Mouse (Mus musculus) lung, postnatal 0 days (tissue): ENCODE results near the gene Shc3. TPM values are rescaled to one million over a fixed set of nuclear protein-coding genes. Genes with fewer than 3 reads are reported as not detected.

ENCODE experiments used
- ATAC-seq: fragments of 200-750 bp; cut with Nextera tagmentation; 2 replicates; pipeline ENCODE4 v1.8.0; 2017; ENCODE audit warnings: moderate library complexity
- DNase-seq: peaks from one replicate; pipeline ENCODE4 v3.0.0-alpha.2; 2016; ENCODE audit warnings: low spot score
- H3K27ac ChIP-seq: fragments of 300-500 bp; sonication (generic); 2 replicates; pipeline ENCODE4 v1.5.1; 2014; ENCODE audit warnings: antibody characterized with exemption, mild to moderate bottlenecking, low read length, mixed read lengths
- H3K27me3 ChIP-seq: fragments of 300-500 bp; sonication (generic); replicated peaks from 2 replicates; pipeline ENCODE4 v1.6.1; 2014; ENCODE audit warnings: low read length, mixed read lengths; ENCODE audit not compliant: insufficient read depth
- H3K36me3 ChIP-seq: fragments of 300-500 bp; sonication (generic); 2 replicates; pipeline ENCODE4 v1.6.1; 2014; ENCODE audit warnings: low read length, mixed read lengths; ENCODE audit not compliant: insufficient read depth
- H3K4me1 ChIP-seq: fragments of 300-500 bp; sonication (generic); 2 replicates; pipeline ENCODE4 v1.6.1; 2014; ENCODE audit warnings: antibody characterized with exemption, low read depth, low read length, mixed read lengths; ENCODE audit not compliant: insufficient read depth
- H3K4me2 ChIP-seq: fragments of 300-500 bp; sonication (generic); replicated peaks from 2 replicates; pipeline ENCODE4 v1.6.1; 2014; ENCODE audit warnings: low read depth, mild to moderate bottlenecking, low read length, moderate library complexity, mixed read lengths
- H3K4me3 ChIP-seq: fragments of 300-500 bp; sonication (generic); 2 replicates; pipeline ENCODE4 v1.5.1; 2014; ENCODE audit warnings: low read depth, low read length
- H3K9ac ChIP-seq: fragments of 300-500 bp; sonication (generic); replicated peaks from 2 replicates; pipeline ENCODE4 v1.6.1; 2014; ENCODE audit warnings: low read depth, mild to moderate bottlenecking
- H3K9me3 ChIP-seq: fragments of 300-500 bp; sonication (generic); 2 replicates; pipeline ENCODE4 v1.6.1; 2016; ENCODE audit warnings: low read length, mixed read lengths
- CTCF ChIP-seq: IDR thresholded peaks from 2 replicates; pipeline ENCODE4 v1.5.1; 2016; ENCODE audit warnings: antibody characterized with exemption, mild to moderate bottlenecking
- EP300 ChIP-seq: IDR thresholded peaks from 2 replicates; pipeline ENCODE4 v1.6.1; 2016; ENCODE audit warnings: antibody characterized with exemption, mild to moderate bottlenecking, control low read depth
- WGBS: fragments of 180-500 bp; shearing (Covaris S2); extraction: QIAGEN DNeasy Blood & Tissue Kit; methylation state at CpG from one replicate; pipeline ENCODE4 v1.1.7; 2014; 5-methylcytosine and 5-hydroxymethylcytosine counted together
- polyA plus RNA-seq: library from polyadenylated mRNA; unstranded; fragments of >200 nt; fragmentation: Nextera tagmentation; extraction: Ambion mirVana; gene quantifications from 2 replicates; pipeline ENCODE4 v1.2.1, GENCODE M21; 2015

Shc3 gene
- polyA plus RNA-seq, 1 experiment from 2014 or later, result 0.12 TPM

DNA sequence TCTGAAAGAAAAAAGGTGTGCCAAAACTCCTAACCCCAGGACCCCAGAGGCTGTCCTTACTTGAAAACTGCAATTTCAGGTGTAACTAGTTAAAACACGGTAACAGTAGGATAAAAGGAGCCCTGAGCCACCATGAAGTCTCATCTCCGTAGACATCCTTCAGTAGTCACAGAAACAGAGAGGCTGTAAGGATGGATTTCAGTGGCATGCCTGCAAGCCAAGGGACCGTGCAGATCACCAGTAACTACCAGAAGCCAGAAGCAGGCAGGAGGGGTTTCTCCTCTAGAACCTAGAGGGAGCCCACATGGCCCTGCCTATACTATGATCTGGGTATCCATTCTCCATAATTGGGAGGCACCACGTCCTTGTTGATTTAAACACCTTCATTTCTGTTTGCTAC lies 104.9 kb downstream of the Shc3 start:
- no peak overlapping the region for H3K4me2 ChIP-seq
- no peaks in the 10 kb centered on the region for H3K27me3 ChIP-seq
- no peaks in the 10 kb centered on the region; the same call in 1 of the 2 replicates for H3K4me1 ChIP-seq
- TF ChIP-seq EP300 (no peak), CTCF (no peak)
- no peak overlapping the region for H3K27ac ChIP-seq
- ATAC-seq (no peak), DNase-seq (no peak)
- no peak overlapping the region for H3K9ac ChIP-seq
- no peaks in the 10 kb centered on the region for H3K9me3 ChIP-seq
- no peaks in the 10 kb centered on the region for H3K36me3 ChIP-seq
- 75% methylated on average over 4 of the region's 4 CpGs for WGBS
- no peak overlapping the region for H3K4me3 ChIP-seq

DNA sequence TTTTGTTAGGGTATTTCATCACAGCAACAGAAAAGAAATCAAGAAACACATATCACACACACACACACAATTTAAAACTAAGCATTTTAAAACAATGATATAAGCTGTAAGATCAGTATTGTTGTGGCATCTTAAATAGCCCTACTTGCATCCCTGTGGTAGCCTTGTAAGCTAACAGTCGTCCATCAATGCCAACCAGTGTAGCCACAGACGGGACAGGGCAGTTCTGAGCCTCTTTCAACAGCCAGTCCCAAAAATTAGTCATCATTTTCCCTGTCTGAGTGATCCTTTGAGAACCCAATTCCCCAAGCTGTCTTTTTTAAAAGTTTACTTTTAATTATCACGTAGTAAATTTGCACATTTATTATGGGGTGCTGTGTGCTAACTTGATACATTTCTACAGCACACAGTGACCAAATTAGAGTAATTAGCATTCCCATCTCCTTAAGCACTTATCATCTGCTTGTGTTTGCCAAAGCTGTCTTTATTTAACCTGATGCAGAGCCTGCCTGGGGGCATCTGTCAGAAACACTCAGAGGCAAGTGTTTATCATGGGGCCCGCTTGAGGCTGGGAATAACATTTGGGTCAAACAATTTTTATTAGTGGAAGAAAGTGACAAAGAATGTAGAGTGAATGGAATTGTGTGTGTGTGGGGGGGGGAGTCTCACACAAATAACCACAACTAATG lies 112.9 kb downstream of the Shc3 start:
- H3K4me1 ChIP-seq, result no peaks in the 10 kb centered on the region
- no peak overlapping the region for H3K9ac ChIP-seq
- no peaks in the 10 kb centered on the region for H3K36me3 ChIP-seq
- ATAC-seq (no peak), DNase-seq (no peak)
- no peak overlapping the region for H3K4me3 ChIP-seq
- TF ChIP-seq CTCF (no peak), EP300 (no peak)
- no peaks in the 10 kb centered on the region for H3K9me3 ChIP-seq
- WGBS, result 20% methylated on average over 4 of the region's 4 CpGs
- H3K4me2 ChIP-seq, result no peak overlapping the region
- no peaks in the 10 kb centered on the region for H3K27me3 ChIP-seq
- no peak overlapping the region for H3K27ac ChIP-seq

DNA sequence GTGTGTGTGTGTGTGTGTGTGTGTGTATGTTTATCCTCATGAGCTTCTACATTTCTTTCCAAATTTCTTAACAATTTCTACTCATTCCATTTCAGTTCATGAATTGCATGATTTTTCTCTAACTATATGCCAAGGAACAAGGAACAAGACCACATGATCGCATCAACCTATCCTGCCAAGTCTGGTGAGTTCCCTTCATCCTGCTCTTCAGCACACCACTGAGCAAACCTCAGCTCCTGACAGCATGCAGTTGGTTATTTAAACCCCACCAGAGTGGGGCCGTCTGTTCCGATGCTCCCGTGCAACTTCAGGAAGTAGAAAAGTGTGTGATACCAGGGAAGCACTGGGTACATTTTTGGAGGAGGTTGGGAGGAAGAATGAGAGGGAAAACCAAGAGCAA lies 122.7 kb downstream of the Shc3 start:
- TF ChIP-seq EP300, result no peak
- no peak for TF ChIP-seq CTCF
- no peak overlapping the region for H3K4me2 ChIP-seq
- no peaks in the 10 kb centered on the region for H3K4me1 ChIP-seq
- H3K27me3 ChIP-seq, result no peaks in the 10 kb centered on the region
- WGBS, result 50% methylated on average over 4 of the region's 4 CpGs
- no peak overlapping the region for H3K4me3 ChIP-seq
- DNase-seq, result no peak
- no peak overlapping the region for H3K9ac ChIP-seq
- ATAC-seq, result no peak
- H3K27ac ChIP-seq, result no peak overlapping the region
- no peaks in the 10 kb centered on the region for H3K9me3 ChIP-seq
- no peaks in the 10 kb centered on the region for H3K36me3 ChIP-seq

DNA sequence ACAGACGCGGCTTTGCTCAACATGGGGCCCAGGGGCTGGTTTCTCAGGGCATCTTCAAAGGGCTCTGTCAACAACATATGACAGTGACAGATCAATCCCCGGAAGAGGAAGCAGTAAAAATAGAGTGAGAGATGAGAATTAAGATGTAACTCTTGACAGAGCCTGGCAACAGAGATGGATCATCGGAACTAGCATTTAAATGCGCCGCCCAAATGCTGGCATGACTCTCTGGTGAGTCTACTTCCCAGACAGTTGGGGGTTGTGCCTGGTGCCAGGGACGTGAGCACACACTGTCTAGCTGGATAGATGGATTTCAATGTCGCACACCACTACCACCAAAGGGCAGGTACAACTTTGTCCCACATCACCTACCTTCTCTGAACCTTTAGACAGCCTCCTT lies 126.3 kb downstream of the Shc3 start:
- H3K36me3 ChIP-seq, result no peaks in the 10 kb centered on the region
- H3K27ac ChIP-seq, result no peak overlapping the region
- H3K4me2 ChIP-seq, result no peak overlapping the region
- no peak overlapping the region for H3K4me3 ChIP-seq
- ATAC-seq, result no peak
- no peaks in the 10 kb centered on the region for H3K9me3 ChIP-seq
- 58% methylated on average over 8 of the region's 8 CpGs for WGBS
- DNase-seq, result no peak
- no peak overlapping the region for H3K9ac ChIP-seq
- H3K27me3 ChIP-seq, result no peaks in the 10 kb centered on the region
- no peaks in the 10 kb centered on the region for H3K4me1 ChIP-seq
- no peak for TF ChIP-seq CTCF
- no peak for TF ChIP-seq EP300

DNA sequence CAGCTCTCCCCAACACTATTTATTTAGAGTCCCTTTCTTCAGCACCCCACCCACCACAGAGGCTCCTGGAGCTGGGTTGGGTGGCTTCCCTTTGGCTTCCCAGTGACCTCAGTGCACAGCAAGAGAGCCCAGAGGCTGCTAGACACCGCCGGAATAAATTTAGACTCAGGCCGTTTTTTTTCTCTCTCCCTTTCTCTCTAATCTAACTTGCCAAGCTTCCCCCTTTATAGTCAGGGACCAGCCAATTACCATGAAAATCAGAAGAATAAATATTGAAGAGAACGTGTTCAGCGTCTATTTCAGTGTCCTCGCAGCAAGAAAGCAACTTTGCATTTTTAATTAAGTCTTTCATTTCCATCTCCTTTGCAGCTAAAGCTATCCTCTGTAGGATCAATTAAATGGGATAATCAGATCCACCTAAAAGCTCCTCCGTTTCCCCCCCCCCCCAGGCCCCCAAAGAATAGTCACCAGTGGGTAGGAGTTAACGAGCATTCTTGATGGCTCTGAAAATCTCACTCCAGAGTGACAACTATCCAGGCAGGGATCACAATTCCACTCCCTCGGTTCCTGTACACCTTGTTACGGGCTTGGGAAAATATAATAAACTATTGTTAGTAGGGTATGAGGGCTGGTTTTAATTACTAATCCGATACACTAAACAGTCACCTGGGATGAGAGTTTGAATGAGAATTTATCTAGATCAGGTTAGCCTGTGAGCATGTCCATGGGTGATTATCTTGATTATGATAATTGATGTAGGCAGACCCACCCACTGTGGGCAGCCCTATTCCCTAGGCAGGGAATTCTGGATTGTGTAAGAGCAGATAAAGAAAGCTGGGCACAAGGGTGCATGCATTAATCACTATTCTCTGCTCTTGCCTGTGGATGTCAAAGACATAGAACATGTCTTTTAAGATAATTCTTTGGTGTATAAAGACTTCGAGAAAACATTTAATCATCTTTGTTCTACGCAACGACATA lies 131.8 kb downstream of the Shc3 start:
- no peak overlapping the region for H3K4me3 ChIP-seq
- ATAC-seq (no peak), DNase-seq (no peak)
- TF ChIP-seq EP300, result no peak
- TF ChIP-seq CTCF, result no peak
- no peaks in the 10 kb centered on the region for H3K36me3 ChIP-seq
- 81% methylated on average over 14 of the region's 14 CpGs for WGBS
- no peaks in the 10 kb centered on the region for H3K4me1 ChIP-seq
- no peak overlapping the region for H3K27ac ChIP-seq
- no peak overlapping the region for H3K9ac ChIP-seq
- H3K4me2 ChIP-seq, result no peak overlapping the region
- H3K9me3 ChIP-seq, result no peaks in the 10 kb centered on the region
- no peaks in the 10 kb centered on the region for H3K27me3 ChIP-seq

DNA sequence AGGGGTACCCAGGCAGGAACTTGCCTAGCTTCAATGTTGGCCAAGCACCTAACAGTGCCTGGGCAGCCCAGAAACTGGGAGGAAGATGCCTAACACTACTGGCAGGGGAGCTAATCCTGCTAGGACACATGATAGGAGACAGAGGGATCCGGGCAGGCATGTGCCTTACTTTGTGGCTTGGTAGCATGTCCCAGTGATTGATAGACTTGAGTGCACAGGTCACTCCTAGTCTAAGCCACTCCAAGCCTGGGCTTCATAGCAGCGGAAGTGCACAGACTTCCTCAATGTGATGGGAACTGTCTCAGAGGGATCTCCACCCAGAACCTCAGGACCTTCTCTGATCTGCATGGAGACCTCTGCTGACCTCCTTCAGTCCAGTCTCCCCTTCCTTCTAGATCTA lies 134.1 kb downstream of the Shc3 start:
- no peak overlapping the region for H3K4me3 ChIP-seq
- no peak overlapping the region for H3K9ac ChIP-seq
- 19% methylated on average over 2 of the region's 2 CpGs for WGBS
- no peak overlapping the region for H3K4me2 ChIP-seq
- no peak overlapping the region for H3K27ac ChIP-seq
- H3K27me3 ChIP-seq, result no peaks in the 10 kb centered on the region
- H3K4me1 ChIP-seq, result no peaks in the 10 kb centered on the region
- DNase-seq, result no peak
- no peak for TF ChIP-seq EP300
- TF ChIP-seq CTCF, result no peak
- H3K36me3 ChIP-seq, result no peaks in the 10 kb centered on the region
- ATAC-seq, result no peak
- H3K9me3 ChIP-seq, result no peaks in the 10 kb centered on the region
